Mouse (Mus musculus) monocyte, adult 5-6 weeks (primary cell): Measurements from ENCODE around the gene Gpatch2. TPM values are rescaled to one million over a fixed set of nuclear protein-coding genes. Genes with fewer than 3 reads are reported as not detected.

Source experiments
- total RNA-seq: library from RNA; stranded (forward); fragments of 200-1000, 200-491, 200-594 nt; gene quantifications from 3 replicates; pipeline ENCODE4 v1.2.3, GENCODE M21; 2017

Gene Gpatch2
- total RNA-seq, 1 experiment from 2014 or later: 29.7 TPM

Other genes starting within 250 kb of the Gpatch2 start
- gene D1Pas1, start 248.1 kb upstream of the Gpatch2 start, total RNA-seq: 0.38 TPM in 1 of 3 replicates, not detected in the others
- gene Spata17, start within 50 bp of the Gpatch2 start, total RNA-seq: not detected in 3 replicates